Mouse (Mus musculus): ENCODE results near the gene Scn4a.
A peak's percentile ranks its signal among the peaks of the same experiment; 100 is the strongest.
"Not testable (repeated sequence)": the region's sequence is repeated elsewhere in the genome, so short reads cannot be mapped to it uniquely, and the experiment has no call there.

Gene Scn4a

DNA sequence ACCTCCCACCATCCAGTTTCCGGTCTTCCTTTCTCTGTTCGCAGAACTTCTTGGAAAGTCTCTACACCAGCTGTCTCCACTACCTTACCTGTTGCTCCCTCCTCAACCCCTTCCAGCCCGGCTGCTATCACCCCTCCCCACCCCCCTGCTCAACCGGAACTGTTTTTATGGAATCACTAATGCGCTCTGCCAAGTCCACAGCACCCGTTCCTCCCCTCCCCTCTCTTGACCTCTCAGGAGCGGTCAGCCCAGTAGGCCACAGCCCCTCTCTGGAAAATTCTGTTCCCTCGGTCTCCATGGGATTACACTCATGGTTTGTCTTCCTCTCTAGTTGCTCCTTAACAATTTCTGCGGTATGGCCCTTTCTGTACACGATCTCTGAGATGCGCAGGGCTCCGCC lies at the start of gene Scn4a:
Scn4a (minus strand) TSS at position 101 of the 400 bp plus-strand sequence.
- DNase-seq (ENCODE audit: low spot score), result no peak

DNA sequence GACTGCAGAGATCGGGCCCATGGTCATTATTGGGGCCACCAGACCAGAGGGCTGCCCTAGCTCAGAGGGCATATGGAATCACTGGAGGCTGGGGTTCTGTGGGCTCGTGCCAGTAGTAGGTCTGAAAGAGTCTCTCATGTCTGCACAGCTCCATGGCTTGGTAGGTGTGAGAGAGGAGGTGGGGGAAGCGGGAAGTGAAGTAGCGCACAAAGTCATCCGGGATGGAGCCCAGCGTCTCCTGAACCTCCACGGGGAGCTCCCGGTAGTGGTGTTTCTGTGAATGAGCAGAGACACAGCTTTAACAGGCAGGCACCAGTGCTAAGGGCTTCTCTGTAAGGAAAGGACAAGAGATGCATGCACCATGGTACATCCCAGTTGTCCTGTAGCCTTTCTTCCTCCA lies 45.4 kb upstream of the Scn4a start:
- DNase-seq (ENCODE audit: low spot score), result no peak

DNA sequence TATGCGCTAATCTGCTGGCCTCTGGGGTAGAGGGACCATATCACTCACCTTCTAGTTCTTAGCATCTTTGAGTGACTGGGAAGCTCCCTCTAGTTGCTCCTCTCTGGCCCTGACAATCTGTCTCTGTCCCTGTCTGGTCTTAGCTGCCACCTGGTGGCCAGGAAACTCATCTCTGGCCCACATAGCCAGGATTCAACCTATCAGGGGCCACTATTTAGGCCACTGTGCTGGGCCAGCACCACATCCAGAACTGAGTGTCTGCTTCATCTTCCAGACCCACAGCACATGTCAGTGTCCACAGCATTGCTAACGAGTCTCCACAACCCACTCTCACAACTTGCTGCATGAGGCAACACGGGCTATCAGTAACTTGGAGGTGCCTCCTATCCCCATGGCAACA lies 44.6 kb upstream of the Scn4a start:
- DNase-seq (ENCODE audit: low spot score), result no peak

DNA sequence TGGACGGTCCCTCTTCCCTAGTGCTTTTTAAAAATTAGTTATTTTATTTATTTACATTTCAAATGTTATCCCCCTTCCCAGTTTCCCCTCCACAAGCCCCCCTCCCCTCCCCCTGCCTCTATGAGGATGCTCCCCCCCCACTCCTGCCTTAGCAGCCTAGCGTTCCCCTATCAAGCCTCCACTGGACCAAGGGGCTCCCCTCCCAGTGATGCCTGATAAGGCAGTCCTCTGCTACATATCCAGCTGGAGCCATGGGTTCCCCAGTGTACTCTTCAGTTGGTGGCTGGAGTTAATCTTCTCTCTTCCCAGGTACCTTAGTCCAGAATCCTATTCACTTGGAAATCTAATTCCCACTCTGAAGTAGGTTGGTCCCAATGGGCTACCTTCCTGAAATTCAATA lies 41.0 kb upstream of the Scn4a start:
- DNase-seq (ENCODE audit: low spot score), result not testable (repeated sequence)

DNA sequence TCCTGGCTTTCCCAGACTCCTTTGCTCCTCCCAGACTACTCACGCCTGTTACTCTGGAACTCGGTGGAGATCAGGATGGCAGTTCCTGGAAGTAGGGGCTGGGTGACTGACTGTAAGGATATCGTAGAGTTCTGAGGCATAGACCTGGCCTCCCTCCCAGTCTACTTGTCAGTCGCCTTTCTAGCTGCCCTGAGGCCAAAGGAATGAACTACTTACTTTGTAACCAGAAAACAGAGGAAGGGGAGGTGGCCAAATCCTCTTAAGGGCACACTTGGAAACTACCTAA lies 40.2 kb upstream of the Scn4a start:
- DNase-seq (ENCODE audit: low spot score), result no peak

DNA sequence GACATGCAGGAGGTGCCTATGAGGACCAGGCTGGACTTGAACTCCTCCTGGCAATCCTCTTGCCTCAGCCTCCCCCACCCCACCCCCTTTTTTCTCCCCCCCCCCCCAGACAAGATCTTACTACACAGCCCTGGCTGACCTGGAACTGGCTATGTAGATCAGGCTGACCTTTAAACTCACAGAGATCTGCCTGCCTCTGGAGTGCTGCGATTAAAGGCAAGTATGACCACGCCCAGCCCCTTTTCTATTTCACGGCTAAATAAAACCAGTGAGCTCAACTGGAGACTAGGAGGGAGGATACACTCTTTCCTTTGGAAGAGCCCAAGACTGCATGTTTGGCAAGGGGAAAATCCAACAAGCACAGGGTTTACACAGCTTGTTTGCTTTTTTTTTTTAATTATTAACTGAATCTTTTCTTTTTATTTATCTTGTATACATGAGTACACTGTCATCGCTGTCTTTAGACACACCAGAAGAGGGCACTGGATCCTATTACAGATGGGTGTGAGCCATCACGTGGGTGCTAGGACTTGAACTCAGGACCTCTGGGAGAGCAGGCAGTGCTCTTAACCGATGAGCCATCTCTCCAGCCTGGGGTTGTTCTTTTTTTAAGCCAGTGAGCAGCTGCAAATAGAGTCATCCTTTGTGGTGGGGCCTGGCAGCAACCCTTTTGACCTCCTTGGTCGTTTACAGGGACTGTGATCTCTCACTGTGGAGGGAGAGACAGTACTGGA lies 39.7 kb upstream of the Scn4a start:
- DNase-seq (ENCODE audit: low spot score), result no peak

DNA sequence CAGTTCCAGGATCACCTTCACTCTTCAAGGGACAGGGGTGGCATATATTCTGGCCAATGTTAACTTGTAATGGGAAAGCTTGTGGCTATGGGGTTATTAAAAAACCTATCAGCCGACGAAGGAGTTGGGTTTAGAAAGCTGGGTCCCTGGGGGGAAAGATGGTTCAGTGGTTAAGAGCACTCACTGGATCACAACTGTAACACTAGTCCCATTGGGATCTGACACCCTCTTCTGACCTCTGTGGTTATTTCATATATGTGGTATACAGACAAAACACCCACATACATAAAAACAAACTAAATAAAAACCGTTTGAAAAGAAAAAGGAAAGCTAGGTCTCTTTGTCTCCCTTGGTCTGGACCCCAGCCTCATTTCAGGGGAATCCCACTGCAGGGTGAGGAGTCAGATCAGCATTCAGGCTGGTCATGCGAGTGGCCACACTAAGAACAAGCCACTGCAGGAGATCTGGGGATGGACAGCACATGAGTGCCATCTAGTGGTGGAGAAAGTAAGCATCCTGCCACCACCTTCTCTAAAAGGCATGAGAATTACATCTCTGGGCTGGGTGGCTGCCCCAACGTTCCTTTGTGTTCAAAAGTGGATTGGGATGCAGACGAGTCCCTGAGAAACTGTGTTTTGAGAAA lies 38.6 kb upstream of the Scn4a start:
- DNase-seq (ENCODE audit: low spot score), result peak; percentile 72

DNA sequence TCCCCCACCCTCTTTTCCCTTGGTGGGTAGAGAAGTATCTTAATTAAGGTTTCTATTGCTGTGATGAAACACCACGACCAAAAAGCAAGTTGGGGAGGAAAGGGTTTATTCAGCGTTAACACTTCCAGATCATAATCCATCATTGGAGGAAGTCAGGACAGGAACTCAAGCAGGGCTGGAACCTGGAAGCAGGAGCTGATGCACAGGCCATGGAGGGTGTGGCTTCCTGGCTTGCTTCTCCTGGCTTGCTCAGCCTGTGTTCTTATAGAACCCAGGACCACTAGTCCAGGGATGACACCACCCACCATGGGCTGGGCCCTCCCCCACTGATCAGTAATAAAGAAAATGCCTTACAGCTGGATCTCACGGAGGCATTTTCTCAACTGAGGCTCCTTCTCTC lies 37.7 kb upstream of the Scn4a start:
- no peak for DNase-seq (ENCODE audit: low spot score)

DNA sequence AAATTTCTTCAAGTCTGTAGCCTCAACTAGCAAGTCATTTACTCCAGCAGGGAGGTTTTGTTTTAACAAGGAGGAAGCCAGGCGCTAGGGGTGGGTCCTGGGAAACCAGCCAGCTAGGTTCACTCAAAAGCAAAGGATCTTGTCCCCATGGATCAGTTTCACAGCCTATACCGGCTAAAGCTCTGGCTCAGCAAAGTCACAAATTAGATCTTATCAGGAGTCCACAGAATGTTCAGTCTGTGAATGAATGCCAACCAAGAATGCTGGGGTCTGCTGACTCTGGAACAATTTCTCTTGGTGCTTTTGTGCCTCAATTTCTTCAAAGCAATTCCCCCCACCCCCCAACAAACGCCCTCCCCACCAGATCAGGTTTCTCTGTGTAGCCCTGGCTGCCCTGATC lies 36.5 kb upstream of the Scn4a start:
- DNase-seq (ENCODE audit: low spot score), result no peak

DNA sequence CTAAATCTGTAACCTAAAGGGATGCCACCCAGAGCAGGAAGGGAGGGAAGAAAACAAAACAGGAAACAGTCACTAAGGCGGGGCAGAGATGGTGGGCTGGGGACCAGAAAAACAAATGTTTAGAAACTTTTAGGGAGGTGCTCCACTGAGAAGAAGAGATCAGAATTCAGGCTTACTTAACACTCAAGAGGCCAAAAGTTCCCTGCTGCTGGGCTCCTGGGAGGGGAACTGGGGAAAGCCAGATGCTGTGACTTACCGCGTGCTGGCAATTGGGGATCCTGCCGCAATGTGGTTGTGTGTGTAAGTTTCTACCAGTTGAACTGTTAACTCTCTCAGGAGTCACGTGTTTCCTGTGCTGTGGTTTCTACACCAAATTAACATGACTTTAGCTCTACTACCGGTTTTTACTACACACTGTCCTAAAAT lies 34.7 kb upstream of the Scn4a start, which contains the start of gene Icam2:
Icam2 (minus strand) TSS at position 285 of the 426 bp plus-strand sequence.
- no peak for DNase-seq (ENCODE audit: low spot score)

DNA sequence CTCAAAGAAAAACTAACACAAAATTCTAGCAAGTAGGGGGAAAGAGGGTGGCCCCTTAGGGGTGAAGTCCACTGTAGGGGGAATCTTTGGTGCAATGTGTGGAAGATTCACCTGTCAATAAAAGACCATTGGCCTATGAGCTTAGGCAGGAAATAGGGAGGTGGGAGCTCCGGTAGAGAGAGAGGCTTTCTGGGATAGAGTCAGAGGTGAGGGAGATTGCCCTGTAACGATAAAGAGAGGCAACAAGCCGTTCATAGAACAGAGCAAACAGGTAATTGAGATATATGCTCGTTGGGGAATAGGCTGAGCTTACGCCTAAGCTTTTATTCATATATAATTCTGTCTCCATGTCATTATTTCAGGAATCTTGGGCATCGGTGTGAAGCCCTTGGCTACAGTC lies 33.9 kb upstream of the Scn4a start:
- DNase-seq (ENCODE audit: low spot score), result no peak

DNA sequence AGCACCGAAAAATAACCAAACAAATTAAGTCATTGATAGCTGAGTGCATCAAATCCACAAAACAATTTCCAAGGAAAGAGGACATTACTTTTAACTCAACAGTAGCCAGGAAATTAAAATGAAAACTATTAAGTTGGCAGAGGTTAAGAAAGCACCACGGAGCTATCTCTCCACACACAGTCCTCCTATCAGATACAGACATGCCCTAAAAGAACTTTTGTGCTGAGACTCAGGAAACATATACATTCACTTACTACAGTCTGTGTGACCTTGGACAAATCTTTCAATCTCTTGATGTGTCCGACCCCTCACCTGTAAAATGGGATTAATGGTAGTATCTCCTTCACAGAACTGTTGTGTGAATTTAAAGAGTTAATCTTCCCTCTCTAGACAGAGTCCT lies 33.3 kb upstream of the Scn4a start:
- no peak for DNase-seq (ENCODE audit: low spot score)

DNA sequence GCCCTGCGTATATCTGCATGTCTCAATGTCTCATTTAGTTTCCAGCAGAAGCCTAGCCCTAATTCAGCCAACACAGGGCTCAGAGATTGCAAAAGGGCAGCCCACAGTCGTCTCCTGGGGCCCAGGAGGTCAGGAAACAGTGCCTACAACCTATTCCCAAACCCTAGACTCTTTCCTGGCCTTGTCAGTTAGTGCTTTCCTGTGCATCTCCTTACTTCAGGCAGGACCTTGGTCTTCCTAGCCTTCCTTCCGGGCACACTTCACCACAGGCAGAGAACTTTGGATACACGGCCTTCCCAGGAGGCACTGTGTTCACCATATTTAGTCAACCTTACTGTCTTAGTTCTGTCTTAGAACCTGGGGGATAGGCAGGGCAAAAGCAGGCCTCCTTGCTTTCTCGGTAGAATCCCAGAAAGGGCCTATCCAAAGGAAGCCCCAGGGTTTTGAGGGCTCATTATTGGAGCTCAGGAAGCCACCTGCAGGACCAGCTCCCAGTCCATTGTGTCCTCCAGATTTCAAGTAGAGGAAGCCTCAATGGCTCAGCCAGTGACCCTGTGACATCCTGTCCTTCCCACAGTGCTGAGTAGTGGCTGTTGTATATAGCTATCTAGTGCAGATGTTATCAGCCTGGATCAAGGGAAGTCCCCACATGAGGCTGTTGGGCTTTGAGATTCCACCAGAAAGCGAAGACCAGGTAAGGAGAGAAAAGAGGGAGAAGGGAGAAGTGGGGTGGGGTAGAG lies 30.1 kb upstream of the Scn4a start:
- DNase-seq (ENCODE audit: low spot score), result no peak

DNA sequence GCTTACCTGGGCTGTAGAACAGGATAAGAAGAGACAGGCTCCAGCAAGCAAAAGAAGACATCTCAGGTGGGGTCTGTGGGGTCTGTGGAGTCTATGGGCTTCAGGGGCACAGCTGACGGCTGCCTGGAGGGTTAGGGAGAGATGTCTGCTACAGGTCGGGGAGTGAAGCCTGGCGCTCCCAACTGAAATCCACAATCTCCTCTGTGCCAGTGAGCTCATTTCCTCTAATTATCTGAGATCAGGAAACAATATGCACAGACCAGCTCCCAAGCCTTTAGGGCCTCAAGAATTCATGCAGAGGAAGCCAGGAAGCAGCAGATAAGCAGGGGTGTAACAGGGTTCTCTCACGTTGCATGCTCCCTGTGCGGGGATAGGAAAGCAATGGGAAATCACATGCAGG lies 29.3 kb upstream of the Scn4a start:
- no peak for DNase-seq (ENCODE audit: low spot score)

DNA sequence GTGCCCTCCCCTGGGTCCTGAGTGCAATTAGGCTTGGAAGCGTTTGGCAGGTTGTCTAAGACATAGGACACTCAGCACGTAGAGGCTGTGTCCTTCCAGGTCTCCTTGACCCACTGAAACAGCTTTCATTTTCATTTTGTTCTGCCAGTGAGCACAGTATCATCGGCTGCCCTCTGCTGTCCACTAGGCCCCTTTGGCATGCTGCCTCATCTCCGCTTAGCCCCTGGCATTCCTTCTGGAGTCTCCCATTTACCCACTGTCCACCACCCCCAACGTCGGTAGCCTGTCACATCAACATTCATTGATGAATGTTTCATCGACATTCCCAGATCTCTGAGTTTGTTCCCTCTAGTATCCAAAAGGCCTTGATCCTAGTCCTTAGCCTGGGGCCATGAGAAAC lies 28.8 kb upstream of the Scn4a start:
- DNase-seq (ENCODE audit: low spot score), result peak; percentile 53

DNA sequence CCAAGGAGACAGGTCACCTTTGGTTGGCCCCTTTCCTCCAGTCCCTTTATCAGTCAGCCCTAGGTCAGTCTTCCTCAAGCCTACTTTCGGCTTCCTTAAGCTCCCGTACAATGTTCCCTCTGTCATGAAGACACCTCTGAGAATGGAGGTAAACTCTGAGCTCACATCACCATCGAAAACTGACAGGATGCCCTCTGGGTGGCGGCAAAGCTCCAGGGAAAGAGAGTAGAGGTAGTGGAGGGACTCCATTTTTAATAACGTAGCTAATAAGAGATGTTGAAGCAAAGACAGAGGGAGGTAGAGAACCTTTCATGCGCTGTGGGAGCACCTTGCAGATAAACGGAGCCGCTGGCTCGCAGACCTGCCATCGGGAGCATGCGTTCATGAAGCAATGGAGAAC lies 27.9 kb upstream of the Scn4a start:
- no peak for DNase-seq (ENCODE audit: low spot score)

DNA sequence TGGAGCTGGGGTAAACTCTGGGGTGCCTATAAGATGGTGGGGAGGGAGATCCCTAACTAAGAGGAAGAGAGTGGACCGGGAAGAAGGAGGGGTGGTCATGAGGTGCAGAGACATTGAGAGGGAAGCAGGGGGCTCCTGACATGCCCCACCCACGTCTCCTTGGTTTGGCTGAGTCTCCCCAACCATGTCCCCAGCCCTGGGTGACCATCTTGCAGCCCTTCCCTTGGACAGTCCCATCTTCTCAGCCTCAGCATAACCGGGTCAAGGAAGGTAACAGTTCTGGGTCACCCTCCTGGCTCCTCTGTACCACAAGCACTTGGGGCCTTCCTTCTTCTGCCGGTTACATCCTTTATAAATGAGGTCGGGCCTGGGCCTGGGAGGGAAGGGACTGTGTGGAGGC lies 21.9 kb upstream of the Scn4a start:
- no peak for DNase-seq (ENCODE audit: low spot score)

DNA sequence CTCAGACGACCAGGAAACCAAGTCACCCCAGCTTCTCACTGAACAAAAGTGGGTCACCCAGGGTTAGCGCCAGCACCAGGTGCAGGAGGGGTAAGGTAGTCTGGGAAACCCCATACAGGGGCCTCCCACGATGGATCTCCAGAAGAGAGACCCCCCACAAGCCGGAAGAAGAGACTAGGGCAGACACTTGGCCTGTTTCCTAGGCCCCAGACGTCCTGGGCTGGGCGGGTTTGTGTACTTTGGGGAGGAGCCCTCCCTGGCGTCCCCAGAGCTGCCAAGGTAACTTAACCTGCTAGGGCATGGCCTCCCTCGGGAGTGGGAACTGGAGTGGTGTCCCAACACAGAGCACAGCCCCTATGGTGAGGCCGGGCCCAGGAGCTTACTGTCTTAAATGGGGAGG lies 21.5 kb upstream of the Scn4a start:
- DNase-seq (ENCODE audit: low spot score), result no peak

DNA sequence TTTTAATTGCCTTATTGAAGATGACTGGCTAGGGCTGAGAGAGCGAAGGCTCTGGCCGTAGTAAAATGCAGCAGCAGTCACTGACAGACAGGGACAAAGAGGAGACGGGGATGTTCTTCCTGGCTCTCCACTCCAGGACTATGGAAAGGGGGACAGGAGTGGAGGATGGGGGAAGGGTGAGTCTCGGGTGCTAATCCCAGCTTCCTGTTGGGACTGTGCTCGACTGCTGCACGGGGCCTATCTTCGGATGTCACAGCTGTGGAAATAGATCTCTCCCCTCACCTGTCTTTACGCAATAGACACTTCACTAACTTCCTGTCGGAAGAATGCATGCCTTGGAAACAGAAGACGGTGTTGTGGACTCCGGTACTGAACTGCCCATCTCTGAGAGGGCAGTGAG lies 20.9 kb upstream of the Scn4a start:
- no peak for DNase-seq (ENCODE audit: low spot score)

DNA sequence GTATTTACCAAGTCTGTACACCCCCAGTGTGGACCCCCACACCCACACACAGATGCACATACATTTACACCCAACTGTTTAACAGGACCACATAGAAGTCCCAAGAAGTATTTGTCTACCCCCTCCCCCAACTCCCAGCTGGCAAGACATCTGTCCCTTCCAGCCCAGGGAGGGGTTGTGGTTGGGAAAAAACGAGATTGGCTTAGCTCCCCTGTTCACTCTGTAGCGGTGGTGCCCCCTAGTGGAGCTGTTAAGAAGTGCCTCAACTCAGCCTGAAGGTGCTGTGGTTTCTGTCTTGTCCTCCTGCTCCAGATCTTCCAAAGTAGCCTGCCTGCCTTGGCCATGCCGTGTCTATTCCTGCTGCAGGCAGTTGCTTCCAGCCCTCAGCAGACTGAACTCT lies 13.2 kb upstream of the Scn4a start:
- DNase-seq (ENCODE audit: low spot score), result peak; percentile 92

DNA sequence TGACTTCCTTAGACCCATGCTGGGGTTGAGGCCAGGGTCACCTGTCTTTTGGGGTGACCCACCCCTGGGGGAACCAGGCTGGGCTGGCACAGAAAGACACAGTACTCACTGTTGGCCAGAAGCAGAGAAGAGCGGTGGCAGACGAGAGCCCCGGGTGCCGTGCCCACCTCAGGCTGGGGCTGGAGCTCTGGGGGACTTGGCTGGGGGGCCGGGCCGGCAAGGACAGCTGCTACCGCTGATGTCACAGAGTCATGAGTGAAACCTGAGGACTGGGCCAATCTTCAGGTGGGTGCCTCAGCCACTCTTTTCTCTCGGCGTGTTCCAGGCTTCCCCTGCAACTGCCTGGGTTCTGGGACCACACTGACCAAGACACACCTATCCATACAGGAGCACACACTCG lies 12.3 kb upstream of the Scn4a start, which contains the start of gene Prr29:
Prr29 (plus strand) TSS at position 107 of the 400 bp plus-strand sequence.
- no peak for DNase-seq (ENCODE audit: low spot score)

DNA sequence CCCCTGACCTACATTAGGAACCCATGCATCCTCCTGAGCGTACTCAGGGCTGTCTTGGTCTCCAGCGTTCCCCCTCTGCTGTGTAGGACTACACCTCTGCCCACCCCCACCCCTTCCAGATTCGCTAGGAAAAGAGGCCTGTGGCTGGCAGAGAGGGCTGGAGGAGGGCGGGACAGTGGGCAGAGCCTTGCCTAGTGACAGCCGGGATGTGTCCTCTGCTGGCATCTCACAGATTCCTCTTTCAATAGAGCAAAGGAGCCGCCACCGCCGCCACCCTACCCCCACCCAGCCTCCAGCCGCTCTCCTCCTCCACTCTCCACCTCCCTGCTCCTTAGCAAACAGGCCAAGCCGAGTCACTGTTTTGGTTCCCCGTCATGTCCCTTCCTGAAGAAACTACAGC lies 11.6 kb upstream of the Scn4a start:
- DNase-seq (ENCODE audit: low spot score), result peak; percentile 60

DNA sequence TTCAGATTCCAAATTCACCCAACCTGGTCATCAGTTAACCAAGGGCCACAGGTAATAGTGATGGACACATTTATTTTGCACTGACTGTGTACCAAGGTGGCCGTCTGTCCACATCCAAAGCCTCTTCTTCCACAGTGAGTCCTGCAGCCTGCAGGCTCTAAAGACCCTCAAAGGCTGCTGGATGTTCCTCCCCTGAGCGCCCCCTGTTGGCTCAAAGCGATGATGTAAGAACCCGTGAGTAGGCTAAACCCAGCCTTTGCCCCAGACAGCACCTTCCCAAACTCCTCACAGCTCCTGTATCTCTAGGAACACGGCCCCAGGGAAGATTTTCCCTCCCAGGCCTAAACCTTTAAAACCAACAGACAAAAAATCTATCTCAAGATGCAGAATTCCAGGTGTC lies 6.3 kb upstream of the Scn4a start:
- no peak for DNase-seq (ENCODE audit: low spot score)
